In the genomic region with DNA sequence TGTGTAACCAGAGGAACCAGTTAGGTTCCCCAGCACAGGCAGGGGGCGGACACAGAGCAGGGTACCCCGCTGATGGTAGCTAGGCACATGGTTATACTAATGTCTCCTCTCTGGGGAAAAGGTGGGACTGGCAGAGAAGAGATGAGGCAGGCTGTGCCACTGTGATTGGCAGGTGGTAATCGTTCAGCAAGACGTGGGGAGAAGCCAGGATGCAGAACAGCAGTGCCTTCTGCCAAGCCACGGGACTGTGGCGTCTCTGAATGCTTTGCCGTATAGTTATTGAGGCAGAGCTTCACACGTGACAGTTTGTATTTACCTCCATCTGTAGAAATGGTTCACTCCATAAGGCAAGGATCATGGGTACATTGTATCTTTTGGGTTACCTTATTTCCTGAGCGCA, we compare ENCODE assay signal across 13 mouse cellular contexts. TPM values are rescaled to one million over a fixed set of nuclear protein-coding genes. Genes with fewer than 3 reads are reported as not detected.
DNase-seq lines count a peak whose midpoint lies in the region; TF ChIP-seq lines count a peak whose summit lies in the region.
"Had no signal": no experiment of that assay in that cellular context is flagged by ENCODE, and none has a peak within 500 bp of the region (broad histone marks: within the 10 kb centered on the region; RNA-seq: fewer than 3 reads in every experiment).

No protein-coding gene starts in this region.

- DNase-seq in cerebellum, postnatal 14 days: peak; percentile 69 to 73
- no peak for DNase-seq in cerebellum, adult 9-10 months
- peak; percentile 25 for DNase-seq in layer of hippocampus, adult 11-12 months (ENCODE audit: low spot score)
- no peak for DNase-seq in layer of hippocampus, adult 9-10 months (ENCODE audit: low spot score)
- peak; percentile 77 for DNase-seq in brain, embryonic 14.5 days (ENCODE audit: low read depth)
- peak; percentile 40 to 46 for DNase-seq in layer of hippocampus, postnatal 10 days (ENCODE audit: low spot score in 2 of 2)
- no peak for DNase-seq in ovary, postnatal 10 days (ENCODE audit: low spot score)
- DNase-seq: cerebellum, adult 11 months; kidney, adult 8-10 months; lung, adult 2 months; lung, postnatal 4 days; thymus, postnatal 25 days had no signal

- no peak for TF ChIP-seq CTCF in brain, embryonic 14.5 days (IDR thresholded peaks at IDR 0.05; ENCODE audit: borderline replicate concordance, extremely low read depth, insufficient read depth, insufficient read length)

- no peak for TF ChIP-seq POLR2A in brain, embryonic 14.5 days (IDR thresholded peaks at IDR 0.05; ENCODE audit: borderline replicate concordance, extremely low read depth, insufficient read depth, insufficient read length, poor library complexity, severe bottlenecking)

RNA-seq across cellular contexts. Expression of a gene that starts 10.7 kb away (rescaled TPM):
- polyA plus RNA-seq in brain, embryonic 14.5 days (2012; rRNA removed): 7.8 and 8.0 TPM in 2 replicates
- 1 to 10 TPM; 1.7 to 2.9 TPM for total RNA-seq in layer of hippocampus, postnatal 10 days (2021)
- polyA plus RNA-seq: activated CD4-positive, CD25-positive, alpha-beta regulatory T cell, adult 4 months had no signal

Comparison
In these comparisons a context has a peak if more than half of its experiments do, and no peak if none do; other contexts are left out.
1. DNase-seq: peak in cerebellum, postnatal 14 days (2 of 2), layer of hippocampus, adult 11-12 months (single experiment), brain, embryonic 14.5 days (single experiment) and layer of hippocampus, postnatal 10 days (2 of 2); none in cerebellum, adult 9-10 months (single experiment), layer of hippocampus, adult 9-10 months (single experiment) and ovary, postnatal 10 days (single experiment).